Comparison of ENCODE assay signal across 8 mouse cellular contexts in the genomic region with DNA sequence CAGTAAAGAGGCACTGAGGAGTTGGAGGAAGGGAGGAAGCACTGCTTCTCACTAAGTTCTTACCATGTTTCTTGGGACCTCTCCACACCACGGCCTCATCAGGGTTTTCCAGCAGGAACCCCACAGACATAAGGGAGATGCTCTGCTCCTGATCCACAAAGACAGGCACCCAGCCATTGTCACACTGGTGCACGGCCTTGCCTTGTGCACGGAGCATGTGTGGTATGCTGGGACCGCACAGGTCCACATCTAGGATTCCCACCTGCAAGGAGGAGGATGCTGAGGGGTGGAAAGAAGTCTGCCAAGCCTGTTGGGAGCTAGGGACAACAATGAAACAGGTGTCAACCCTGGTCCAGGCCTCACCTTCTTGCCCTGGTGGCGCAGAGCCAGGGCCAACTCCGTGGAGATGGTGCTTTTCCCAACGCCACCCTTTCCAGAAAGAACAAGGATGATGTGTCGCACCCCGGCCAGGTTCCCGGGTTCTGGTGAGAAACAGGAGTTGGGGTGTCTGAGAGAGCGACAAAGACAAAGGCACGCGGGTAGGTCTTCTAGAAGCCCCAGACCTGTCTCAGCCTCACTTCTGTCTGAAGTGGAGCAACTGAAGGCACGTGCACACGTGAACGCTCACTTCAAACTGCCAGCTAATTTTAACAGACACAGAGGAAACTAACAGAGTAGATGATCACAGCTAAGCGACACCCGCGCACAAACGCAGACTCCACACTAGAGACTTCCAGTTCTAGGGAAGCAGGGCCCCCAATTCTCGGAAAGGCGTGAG. TPM values are rescaled to one million over a fixed set of nuclear protein-coding genes. Genes with fewer than 3 reads are reported as not detected.
DNase-seq lines count a peak whose midpoint lies in the region; ATAC-seq and TF ChIP-seq lines count a peak whose summit lies in the region.

No protein-coding gene starts in this region.

- H3K9ac ChIP-seq in lung, postnatal 0 days (replicated peaks; ENCODE audit: low read depth), result peak overlapping the region; percentile 81
- peak overlapping the region; percentile 72 for H3K9ac ChIP-seq in limb, embryonic 13.5 days
- peak overlapping the region; percentile 68 for H3K9ac ChIP-seq in stomach, embryonic 15.5 days

- TF ChIP-seq EP300 in lung, postnatal 0 days (IDR thresholded peaks at IDR 0.05), result no peak

- no peak for ATAC-seq in lung, postnatal 0 days
- ATAC-seq in limb, embryonic 13.5 days (ENCODE audit: low FRiP score, low read depth), result no peak
- no peak for ATAC-seq in stomach, embryonic 15.5 days (ENCODE audit: insufficient read depth, low FRiP score, low read depth)

- no peaks in the 10 kb centered on the region for H3K9me3 ChIP-seq in lung, postnatal 0 days (ENCODE audit: low read length)
- H3K9me3 ChIP-seq in limb, embryonic 13.5 days, result no peaks in the 10 kb centered on the region
- no peaks in the 10 kb centered on the region for H3K9me3 ChIP-seq in stomach, embryonic 15.5 days

- peaks cover 20% of the 10 kb centered on the region for H3K4me1 ChIP-seq in lung, postnatal 0 days (ENCODE audit: insufficient read depth, low read depth, low read length)
- peaks cover 25% of the 10 kb centered on the region for H3K4me1 ChIP-seq in limb, embryonic 13.5 days
- peaks cover 24% of the 10 kb centered on the region for H3K4me1 ChIP-seq in stomach, embryonic 15.5 days

- peak overlapping the region; percentile 51; the same call in 1 of the 2 replicates for H3K27ac ChIP-seq in lung, postnatal 0 days (ENCODE audit: low read length)
- no peak overlapping the region for H3K27ac ChIP-seq in limb, embryonic 13.5 days
- no peak overlapping the region for H3K27ac ChIP-seq in stomach, embryonic 15.5 days

- peaks cover 10% of the 10 kb centered on the region; the same call in 1 of the 2 replicates for H3K36me3 ChIP-seq in lung, postnatal 0 days (ENCODE audit: insufficient read depth, low read length)
- H3K36me3 ChIP-seq in limb, embryonic 13.5 days, result peaks cover 32% of the 10 kb centered on the region
- H3K36me3 ChIP-seq in stomach, embryonic 15.5 days, result 0 out of 2 replicates have a peak, but pooled peaks cover 14% of the 10 kb centered on the region

- WGBS in lung, postnatal 0 days, result 23% methylated on average over 22 of the region's 22 CpGs
- WGBS in limb, embryonic 13.5 days, result 27% methylated on average over 22 of the region's 22 CpGs
- 23% methylated on average over 22 of the region's 22 CpGs for WGBS in stomach, embryonic 15.5 days

- peak overlapping the region; percentile 79 for H3K4me3 ChIP-seq in lung, postnatal 0 days (ENCODE audit: low read depth, low read length)
- H3K4me3 ChIP-seq in limb, embryonic 13.5 days, result peak overlapping the region; percentile 76
- peak overlapping the region; percentile 94 for H3K4me3 ChIP-seq in stomach, embryonic 15.5 days (replicated peaks)

- TF ChIP-seq CTCF in lung, postnatal 0 days (IDR thresholded peaks at IDR 0.05), result no peak

- H3K4me2 ChIP-seq in lung, postnatal 0 days (replicated peaks; ENCODE audit: low read depth, low read length), result peak overlapping the region; percentile 84
- peak overlapping the region; percentile 94 for H3K4me2 ChIP-seq in limb, embryonic 13.5 days (replicated peaks)
- peak overlapping the region; percentile 88 for H3K4me2 ChIP-seq in stomach, embryonic 15.5 days

- peak; percentile 29 for DNase-seq in adrenal gland, adult 2 months
- no peak for DNase-seq in adrenal gland, postnatal 14 days
- DNase-seq in lung, postnatal 0 days (ENCODE audit: low spot score), result no peak
- DNase-seq in lung, adult 18-20 months, result no peak
- DNase-seq in ovary, postnatal 14 days (ENCODE audit: low spot score), result no peak
- no peak for DNase-seq in thymus, postnatal 0 days (ENCODE audit: low spot score)

- H3K27me3 ChIP-seq in lung, postnatal 0 days (replicated peaks; ENCODE audit: insufficient read depth, low read length), result no peaks in the 10 kb centered on the region
- no peaks in the 10 kb centered on the region for H3K27me3 ChIP-seq in limb, embryonic 13.5 days
- H3K27me3 ChIP-seq in stomach, embryonic 15.5 days (replicated peaks), result no peaks in the 10 kb centered on the region

RNA-seq across cellular contexts. Expression of gene Nubp2, which starts 0.6 kb away (rescaled TPM):
- 10 to 100 TPM; 53.1 to 56.6 TPM for total RNA-seq in adrenal gland, adult 2 months (2021)
- polyA plus RNA-seq in adrenal gland, adult 2 months (2012; rRNA removed), result 38.5 and 55.9 TPM in 2 replicates
- total RNA-seq in adrenal gland, postnatal 14 days (2021), result 39.5 and 48.8 TPM in 2 replicates
- 41.3 and 51.3 TPM in 2 replicates for polyA plus RNA-seq in lung, postnatal 0 days (2015; fragmentation: Nextera tagmentation; extraction: Ambion mirVana)
- polyA plus RNA-seq in limb, embryonic 13.5 days (2015; fragmentation: Nextera tagmentation; extraction: Ambion mirVana), result 49.6 and 49.8 TPM in 2 replicates
- polyA plus RNA-seq in stomach, embryonic 15.5 days (2015; fragmentation: Nextera tagmentation; extraction: Ambion mirVana), result 49.0 and 49.6 TPM in 2 replicates
- 109 and 112 TPM in 2 replicates for polyA plus RNA-seq in thymus, postnatal 0 days (2015; fragmentation: Nextera tagmentation; extraction: Ambion mirVana)

RNA-seq across cellular contexts. Expression of gene Spsb3, which starts 0.9 kb away (rescaled TPM):
- 10 to 100 TPM; 30.8 to 33.1 TPM for total RNA-seq in adrenal gland, adult 2 months (2021)
- 144 and 179 TPM in 2 replicates for polyA plus RNA-seq in adrenal gland, adult 2 months (2012; rRNA removed)
- 30.2 and 34.6 TPM in 2 replicates for total RNA-seq in adrenal gland, postnatal 14 days (2021)
- 40.2 and 45.4 TPM in 2 replicates for polyA plus RNA-seq in lung, postnatal 0 days (2015; fragmentation: Nextera tagmentation; extraction: Ambion mirVana)
- polyA plus RNA-seq in limb, embryonic 13.5 days (2015; fragmentation: Nextera tagmentation; extraction: Ambion mirVana), result 38.5 and 40.0 TPM in 2 replicates
- polyA plus RNA-seq in stomach, embryonic 15.5 days (2015; fragmentation: Nextera tagmentation; extraction: Ambion mirVana), result 32.1 and 32.5 TPM in 2 replicates
- polyA plus RNA-seq in thymus, postnatal 0 days (2015; fragmentation: Nextera tagmentation; extraction: Ambion mirVana), result 89.2 and 97.8 TPM in 2 replicates

RNA-seq across cellular contexts. Expression of gene Eme2, which starts 9.3 kb away (rescaled TPM):
- 10 to 100 TPM; 39.9 to 48.0 TPM for total RNA-seq in adrenal gland, adult 2 months (2021)
- 58.3 and 58.4 TPM in 2 replicates for polyA plus RNA-seq in adrenal gland, adult 2 months (2012; rRNA removed)
- total RNA-seq in adrenal gland, postnatal 14 days (2021), result 36.7 and 43.1 TPM in 2 replicates
- polyA plus RNA-seq in lung, postnatal 0 days (2015; fragmentation: Nextera tagmentation; extraction: Ambion mirVana), result 17.3 and 17.5 TPM in 2 replicates
- polyA plus RNA-seq in limb, embryonic 13.5 days (2015; fragmentation: Nextera tagmentation; extraction: Ambion mirVana), result 33.9 and 35.6 TPM in 2 replicates
- 26.3 and 29.3 TPM in 2 replicates for polyA plus RNA-seq in stomach, embryonic 15.5 days (2015; fragmentation: Nextera tagmentation; extraction: Ambion mirVana)
- polyA plus RNA-seq in thymus, postnatal 0 days (2015; fragmentation: Nextera tagmentation; extraction: Ambion mirVana), result 19.9 and 24.9 TPM in 2 replicates

RNA-seq across cellular contexts. Expression of gene Mrps34, which starts 9.4 kb away (rescaled TPM):
- total RNA-seq in adrenal gland, adult 2 months (2021), result 100 to 1,000 TPM; 130 to 150 TPM
- 547 and 570 TPM in 2 replicates for polyA plus RNA-seq in adrenal gland, adult 2 months (2012; rRNA removed)
- 133 and 145 TPM in 2 replicates for total RNA-seq in adrenal gland, postnatal 14 days (2021)
- polyA plus RNA-seq in lung, postnatal 0 days (2015; fragmentation: Nextera tagmentation; extraction: Ambion mirVana), result 81.6 and 90.7 TPM in 2 replicates
- 80.4 and 83.3 TPM in 2 replicates for polyA plus RNA-seq in limb, embryonic 13.5 days (2015; fragmentation: Nextera tagmentation; extraction: Ambion mirVana)
- polyA plus RNA-seq in stomach, embryonic 15.5 days (2015; fragmentation: Nextera tagmentation; extraction: Ambion mirVana), result 102 and 112 TPM in 2 replicates
- polyA plus RNA-seq in thymus, postnatal 0 days (2015; fragmentation: Nextera tagmentation; extraction: Ambion mirVana), result 128 and 136 TPM in 2 replicates

RNA-seq across cellular contexts. Expression of gene Nme3, which starts 10.8 kb away (rescaled TPM):
- 10 to 100 TPM; 70.1 to 73.7 TPM for total RNA-seq in adrenal gland, adult 2 months (2021)
- polyA plus RNA-seq in adrenal gland, adult 2 months (2012; rRNA removed), result 116 and 124 TPM in 2 replicates
- 46.1 and 47.4 TPM in 2 replicates for total RNA-seq in adrenal gland, postnatal 14 days (2021)
- polyA plus RNA-seq in lung, postnatal 0 days (2015; fragmentation: Nextera tagmentation; extraction: Ambion mirVana), result 44.3 and 44.7 TPM in 2 replicates
- polyA plus RNA-seq in limb, embryonic 13.5 days (2015; fragmentation: Nextera tagmentation; extraction: Ambion mirVana), result 35.5 and 38.2 TPM in 2 replicates
- 77.5 and 79.8 TPM in 2 replicates for polyA plus RNA-seq in stomach, embryonic 15.5 days (2015; fragmentation: Nextera tagmentation; extraction: Ambion mirVana)
- polyA plus RNA-seq in thymus, postnatal 0 days (2015; fragmentation: Nextera tagmentation; extraction: Ambion mirVana), result 47.7 and 57.2 TPM in 2 replicates
